Mouse (Mus musculus): ENCODE measurements around the gene Slc9a2. TPM values are rescaled to one million over a fixed set of nuclear protein-coding genes. Genes with fewer than 3 reads are reported as not detected.
"Not testable (repeated sequence)": the region's sequence is repeated elsewhere in the genome, so short reads cannot be mapped to it uniquely, and the experiment has no call there.

The Slc9a2 gene
- polyA plus RNA-seq, 1 experiment from 2014 or later = 0.25 TPM

DNA sequence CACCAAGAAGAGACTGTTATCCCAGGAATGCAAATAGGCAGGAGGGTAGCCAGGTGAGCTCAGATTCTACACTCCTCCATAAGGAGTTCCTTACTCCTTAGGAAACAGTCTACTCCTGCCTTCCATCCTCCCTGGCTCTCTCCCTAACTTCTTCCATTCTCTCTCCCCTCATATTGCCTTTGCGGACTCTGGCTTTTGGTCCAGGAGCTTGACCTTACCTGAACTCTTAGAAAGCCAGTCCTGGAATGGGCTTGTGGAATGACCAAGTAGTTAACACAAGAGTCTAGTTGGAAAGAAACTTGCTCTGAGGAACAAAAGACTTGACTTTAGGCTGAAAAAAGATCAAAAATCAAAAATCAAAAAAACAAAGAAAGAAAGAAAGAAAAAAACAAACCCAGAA lies 48.3 kb downstream of the Slc9a2 start:
- H3K4me1 ChIP-seq = no peaks in the 10 kb centered on the region
- no peak overlapping the region for H3K9ac ChIP-seq
- no peak for ATAC-seq (ENCODE audit: borderline replicate concordance, extremely low read depth, low FRiP score, low TSS enrichment)
- no peaks in the 10 kb centered on the region for H3K36me3 ChIP-seq
- no peak overlapping the region for H3K4me2 ChIP-seq
- 96% methylated on average over 1 of the region's 1 CpGs for WGBS
- H3K27ac ChIP-seq = no peak overlapping the region
- H3K27me3 ChIP-seq = no peaks in the 10 kb centered on the region
- H3K9me3 ChIP-seq = no peaks in the 10 kb centered on the region
- no peak overlapping the region for H3K4me3 ChIP-seq

DNA sequence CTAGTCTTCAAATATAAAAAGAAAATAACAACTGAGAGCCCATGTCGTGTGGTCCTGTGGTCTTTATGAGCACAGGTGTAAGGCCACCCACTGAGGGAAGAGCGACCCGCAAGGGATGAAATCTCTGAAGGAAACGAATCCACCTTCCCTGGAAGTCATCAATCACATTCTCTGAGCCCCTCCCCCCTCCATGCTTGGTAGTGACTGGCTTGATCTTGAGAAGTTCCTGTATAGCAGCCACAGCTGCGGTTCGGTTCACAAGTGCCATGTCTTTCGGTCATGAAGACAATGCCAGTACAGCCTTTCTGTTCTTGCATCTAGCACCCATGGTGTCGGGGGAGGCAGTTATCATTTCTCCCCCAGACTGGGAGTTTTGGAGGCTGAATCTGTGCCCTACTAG lies 57.3 kb downstream of the Slc9a2 start:
- no peak for ATAC-seq (ENCODE audit: borderline replicate concordance, extremely low read depth, low FRiP score, low TSS enrichment)
- H3K9me3 ChIP-seq = no peaks in the 10 kb centered on the region
- no peaks in the 10 kb centered on the region for H3K27me3 ChIP-seq
- 72% methylated on average over 8 of the region's 8 CpGs for WGBS
- no peak overlapping the region for H3K27ac ChIP-seq
- H3K36me3 ChIP-seq = no peaks in the 10 kb centered on the region
- H3K9ac ChIP-seq = no peak overlapping the region
- no peak overlapping the region for H3K4me3 ChIP-seq
- H3K4me1 ChIP-seq = no peaks in the 10 kb centered on the region
- H3K4me2 ChIP-seq = no peak overlapping the region

DNA sequence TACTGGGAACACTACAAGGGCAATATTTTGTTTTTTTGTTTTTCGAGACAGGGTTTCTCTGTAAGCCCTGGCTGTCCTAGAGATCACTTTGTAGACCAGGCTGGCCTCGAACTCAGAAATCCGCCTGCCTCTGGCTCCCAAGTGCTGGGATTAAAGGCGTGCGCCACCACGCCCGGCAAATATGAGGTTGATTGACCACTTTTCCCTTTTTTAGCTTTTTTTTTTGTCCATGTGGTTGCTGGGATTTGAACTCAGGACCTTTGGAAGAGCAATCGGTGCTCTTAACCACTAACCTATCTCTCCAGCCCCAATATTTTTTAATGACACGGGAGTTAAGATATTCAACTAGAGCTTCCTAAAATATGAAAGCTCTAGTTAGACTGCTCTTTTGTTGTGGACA lies 57.9 kb downstream of the Slc9a2 start:
- H3K36me3 ChIP-seq; H3K4me3 ChIP-seq; H3K27me3 ChIP-seq; H3K4me1 ChIP-seq; H3K9me3 ChIP-seq; H3K4me2 ChIP-seq; H3K27ac ChIP-seq; H3K9ac ChIP-seq; ATAC-seq (ENCODE audit: borderline replicate concordance, extremely low read depth, low FRiP score, low TSS enrichment): not testable (repeated sequence)
- WGBS = 88% methylated on average over 9 of the region's 9 CpGs

DNA sequence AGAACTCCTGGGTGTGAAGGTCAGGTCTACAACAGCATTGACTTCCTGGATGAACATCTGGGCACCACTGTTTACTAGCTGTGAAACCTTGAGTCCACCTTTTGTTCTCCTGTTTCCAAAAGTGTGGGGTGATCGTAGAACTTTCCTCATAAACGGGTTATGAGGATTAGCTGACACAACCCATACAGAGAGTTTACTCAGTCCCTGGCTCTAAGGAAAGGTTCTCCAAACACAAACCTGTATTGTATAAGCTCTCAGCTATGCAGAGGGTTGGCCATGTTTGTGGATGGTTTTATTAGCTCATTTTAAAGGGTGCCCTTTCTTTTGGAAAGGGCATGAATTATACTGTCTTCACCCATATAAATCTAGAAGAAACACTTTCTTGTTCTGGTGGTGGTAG lies 60.4 kb downstream of the Slc9a2 start:
- H3K4me3 ChIP-seq = no peak overlapping the region
- WGBS = 58% methylated on average over 2 of the region's 2 CpGs
- no peaks in the 10 kb centered on the region for H3K4me1 ChIP-seq
- H3K36me3 ChIP-seq = no peaks in the 10 kb centered on the region
- no peak overlapping the region for H3K9ac ChIP-seq
- no peaks in the 10 kb centered on the region for H3K9me3 ChIP-seq
- no peak overlapping the region for H3K27ac ChIP-seq
- H3K27me3 ChIP-seq = no peaks in the 10 kb centered on the region
- no peak overlapping the region for H3K4me2 ChIP-seq
- ATAC-seq (ENCODE audit: borderline replicate concordance, extremely low read depth, low FRiP score, low TSS enrichment) = no peak

DNA sequence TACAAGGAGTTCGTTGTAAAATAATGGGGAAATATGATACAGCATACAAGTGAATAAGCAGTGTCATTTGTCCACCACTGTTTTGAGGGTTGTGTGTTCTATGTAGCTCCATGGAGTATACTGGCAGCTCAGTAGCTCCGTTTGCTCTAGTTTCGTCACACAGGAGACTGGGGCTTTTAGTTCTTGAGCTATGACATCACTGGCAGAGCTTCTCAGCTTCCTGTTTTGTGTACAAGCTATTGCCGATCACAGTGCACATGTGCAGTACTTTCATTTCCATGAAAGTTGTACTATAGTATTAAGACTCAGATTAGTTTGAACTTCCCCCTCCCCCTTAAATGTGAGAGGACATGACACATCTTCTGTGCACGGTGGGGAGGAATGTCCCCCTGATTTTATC lies 65.7 kb downstream of the Slc9a2 start:
- no peak for ATAC-seq (ENCODE audit: borderline replicate concordance, extremely low read depth, low FRiP score, low TSS enrichment)
- Histone ChIP-seq H3K4me1 (no peaks in the 10 kb centered on the region), H3K36me3 (no peaks in the 10 kb centered on the region), H3K27me3 (no peaks in the 10 kb centered on the region), H3K4me3 (no peak overlapping the region), H3K9ac (no peak overlapping the region), H3K27ac (no peak overlapping the region), H3K4me2 (no peak overlapping the region), H3K9me3 (no peaks in the 10 kb centered on the region)
- 71% methylated on average over 5 of the region's 5 CpGs for WGBS

DNA sequence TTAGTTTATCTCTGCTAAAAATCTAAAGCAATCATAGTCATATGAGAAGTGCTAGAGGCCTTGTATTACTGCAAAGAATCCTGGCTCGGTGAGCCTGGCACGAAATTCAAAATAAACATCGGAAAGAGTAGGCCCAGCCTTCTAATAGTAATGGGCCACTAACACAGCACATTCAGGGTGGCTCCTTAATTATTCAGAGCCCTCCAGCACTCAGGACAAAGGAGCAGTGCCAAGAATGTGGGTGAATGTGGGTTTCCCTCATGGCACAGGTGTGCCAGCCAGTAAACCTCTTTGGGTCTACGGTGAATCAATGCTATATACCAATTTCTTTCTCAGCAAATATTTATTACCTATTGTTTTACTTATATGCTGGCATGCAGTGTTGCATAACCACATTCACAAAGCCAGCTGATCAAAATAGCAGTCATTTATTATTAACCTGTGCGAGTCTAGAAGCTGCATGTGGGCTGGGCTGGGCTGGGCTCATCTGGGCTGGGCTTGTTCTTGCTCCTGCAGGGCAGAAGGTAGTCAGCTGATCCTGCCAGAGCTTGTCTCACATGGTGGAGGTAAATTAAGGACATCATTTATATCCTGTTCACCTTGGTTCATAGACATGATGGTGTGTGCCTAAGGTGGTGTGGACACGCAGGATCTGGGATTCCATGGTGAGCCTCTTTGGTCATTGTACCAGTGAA lies 79.5 kb downstream of the Slc9a2 start:
- H3K27ac ChIP-seq = no peak overlapping the region
- H3K4me1 ChIP-seq = no peaks in the 10 kb centered on the region
- no peaks in the 10 kb centered on the region for H3K36me3 ChIP-seq
- H3K9ac ChIP-seq = no peak overlapping the region
- no peak overlapping the region for H3K4me2 ChIP-seq
- 69% methylated on average over 6 of the region's 6 CpGs for WGBS
- ATAC-seq (ENCODE audit: borderline replicate concordance, extremely low read depth, low FRiP score, low TSS enrichment) = no peak
- H3K4me3 ChIP-seq = no peak overlapping the region
- no peaks in the 10 kb centered on the region for H3K9me3 ChIP-seq
- no peaks in the 10 kb centered on the region for H3K27me3 ChIP-seq

DNA sequence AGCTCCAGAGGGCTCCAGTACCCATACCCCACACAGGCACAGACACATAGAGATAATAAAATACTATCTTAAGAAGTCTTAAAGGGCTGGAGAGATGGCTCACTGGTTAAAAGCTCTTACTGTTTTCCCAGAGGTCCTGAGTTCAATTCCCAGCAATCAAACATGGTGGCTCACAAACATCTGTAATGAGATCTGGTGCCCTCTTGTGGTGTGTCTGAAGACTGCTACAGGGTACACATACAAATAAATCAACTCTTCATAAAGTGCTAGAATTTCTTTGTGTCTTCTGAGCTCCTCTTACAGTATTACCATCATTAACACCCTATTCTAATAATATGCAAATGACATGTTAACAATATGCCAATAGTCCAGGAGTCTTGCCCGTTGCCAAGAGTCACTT lies 83.7 kb downstream of the Slc9a2 start:
- Histone ChIP-seq H3K27ac (no peak overlapping the region), H3K4me2 (no peak overlapping the region), H3K4me1 (no peaks in the 10 kb centered on the region), H3K27me3 (no peaks in the 10 kb centered on the region), H3K9me3 (no peaks in the 10 kb centered on the region), H3K9ac (no peak overlapping the region), H3K36me3 (no peaks in the 10 kb centered on the region), H3K4me3 (no peak overlapping the region)
- ATAC-seq (ENCODE audit: borderline replicate concordance, extremely low read depth, low FRiP score, low TSS enrichment) = no peak
- 85% methylated on average over 1 of the region's 1 CpGs for WGBS

DNA sequence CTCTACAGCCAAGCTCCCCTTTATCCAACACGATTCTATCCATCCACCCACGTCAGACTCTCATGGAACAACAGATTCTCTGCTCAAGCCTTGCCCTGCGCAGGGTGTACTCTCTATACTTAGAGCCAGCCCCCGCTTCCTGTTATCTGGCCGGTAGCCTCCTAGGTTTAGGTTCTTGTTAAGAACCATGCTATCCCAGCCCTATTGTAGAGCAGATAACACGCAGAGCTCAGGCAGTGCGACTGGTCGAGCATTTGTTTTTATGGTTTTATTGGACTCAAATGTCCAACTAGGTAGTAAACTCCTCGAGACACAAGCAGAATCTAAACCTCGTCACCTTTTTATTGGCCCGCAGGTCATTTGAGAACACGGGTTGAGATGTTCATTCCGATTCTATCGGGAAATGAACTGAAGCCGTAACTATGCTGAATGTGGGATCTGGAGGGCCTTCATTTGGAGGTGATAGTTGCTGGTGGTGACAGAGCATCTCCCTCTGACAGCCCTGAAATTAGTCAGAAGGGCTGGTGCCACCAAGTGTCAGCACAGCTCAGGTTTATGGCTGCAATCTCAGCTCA lies 84.4 kb downstream of the Slc9a2 start:
- Histone ChIP-seq H3K4me2 (no peak overlapping the region), H3K4me1 (no peaks in the 10 kb centered on the region), H3K36me3 (no peaks in the 10 kb centered on the region), H3K27me3 (no peaks in the 10 kb centered on the region), H3K9ac (no peak overlapping the region), H3K4me3 (no peak overlapping the region), H3K27ac (no peak overlapping the region), H3K9me3 (no peaks in the 10 kb centered on the region)
- WGBS = 83% methylated on average over 15 of the region's 15 CpGs
- no peak for ATAC-seq (ENCODE audit: borderline replicate concordance, extremely low read depth, low FRiP score, low TSS enrichment)

DNA sequence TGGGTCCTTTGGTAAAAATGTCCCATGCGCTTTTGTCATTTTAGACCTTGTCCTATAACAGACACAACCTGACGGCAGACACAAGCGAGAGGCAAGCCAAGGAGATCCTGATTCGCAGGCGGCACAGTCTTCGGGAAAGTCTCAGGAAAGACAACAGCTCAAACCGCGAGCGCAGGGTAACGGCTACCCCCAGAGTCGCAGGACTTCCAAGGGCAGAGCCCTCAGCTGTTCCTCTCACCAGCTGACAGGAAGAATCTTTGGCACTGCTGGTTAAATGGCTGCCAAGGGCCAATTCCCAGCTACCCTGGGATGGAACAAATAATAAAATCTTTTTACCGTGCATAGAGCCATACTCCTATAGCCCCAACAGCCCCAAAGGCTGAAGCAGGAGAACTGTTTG lies 85.1 kb downstream of the Slc9a2 start:
- Histone ChIP-seq H3K9me3 (no peaks in the 10 kb centered on the region), H3K4me3 (no peak overlapping the region), H3K9ac (no peak overlapping the region), H3K27me3 (no peaks in the 10 kb centered on the region), H3K27ac (no peak overlapping the region), H3K4me1 (no peaks in the 10 kb centered on the region), H3K36me3 (no peaks in the 10 kb centered on the region), H3K4me2 (no peak overlapping the region)
- no peak for ATAC-seq (ENCODE audit: borderline replicate concordance, extremely low read depth, low FRiP score, low TSS enrichment)
- 86% methylated on average over 12 of the region's 12 CpGs for WGBS

DNA sequence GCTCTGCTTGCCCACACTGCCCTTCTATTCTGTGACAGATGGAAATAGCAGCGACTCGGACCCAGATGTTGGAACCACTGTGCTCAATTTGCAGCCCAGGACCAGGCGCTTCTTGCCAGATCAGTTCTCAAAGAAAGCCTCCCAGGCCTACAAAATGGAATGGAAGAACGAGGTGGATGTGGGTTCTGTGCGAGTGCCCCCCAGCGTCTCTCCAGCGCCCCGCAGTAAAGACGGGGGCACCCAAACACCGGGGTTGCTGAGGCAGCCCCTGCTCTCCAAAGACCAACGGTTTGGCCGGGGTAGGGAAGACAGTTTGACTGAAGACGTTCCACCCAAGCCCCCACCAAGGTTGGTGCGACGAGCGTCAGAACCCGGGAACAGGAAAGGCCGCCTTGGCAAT lies 87.2 kb downstream of the Slc9a2 start:
- Histone ChIP-seq H3K27me3 (no peaks in the 10 kb centered on the region), H3K4me2 (no peak overlapping the region), H3K9me3 (no peaks in the 10 kb centered on the region), H3K27ac (no peak overlapping the region), H3K9ac (no peak overlapping the region), H3K36me3 (no peaks in the 10 kb centered on the region), H3K4me3 (no peak overlapping the region), H3K4me1 (no peaks in the 10 kb centered on the region)
- ATAC-seq (ENCODE audit: borderline replicate concordance, extremely low read depth, low FRiP score, low TSS enrichment) = no peak
- WGBS = 82% methylated on average over 18 of the region's 18 CpGs

DNA sequence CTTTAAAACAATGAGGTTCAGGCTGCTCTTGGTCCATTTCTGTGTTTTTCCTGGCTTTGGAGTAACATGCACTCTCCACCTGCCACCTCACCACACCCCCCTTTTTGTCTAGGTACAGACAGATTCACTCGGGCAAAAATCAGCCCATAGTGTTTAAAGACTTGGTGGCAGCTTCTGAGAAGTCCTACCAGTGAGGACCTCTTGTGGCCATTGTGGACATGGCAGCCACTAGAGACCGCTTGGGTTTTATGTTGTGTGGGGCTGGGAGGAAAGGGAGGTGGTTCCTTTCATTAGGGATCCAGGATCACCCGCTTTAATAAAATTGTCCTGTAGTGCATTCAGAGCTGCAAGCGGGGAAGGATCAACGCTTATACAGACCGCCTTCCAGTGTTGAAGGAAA lies 88.2 kb downstream of the Slc9a2 start:
- 34% methylated on average over 6 of the region's 6 CpGs for WGBS
- Histone ChIP-seq H3K27me3 (no peaks in the 10 kb centered on the region), H3K9me3 (no peaks in the 10 kb centered on the region), H3K9ac (no peak overlapping the region), H3K4me2 (no peak overlapping the region), H3K36me3 (no peaks in the 10 kb centered on the region), H3K4me3 (no peak overlapping the region), H3K27ac (no peak overlapping the region), H3K4me1 (no peaks in the 10 kb centered on the region)
- ATAC-seq (ENCODE audit: borderline replicate concordance, extremely low read depth, low FRiP score, low TSS enrichment) = no peak

DNA sequence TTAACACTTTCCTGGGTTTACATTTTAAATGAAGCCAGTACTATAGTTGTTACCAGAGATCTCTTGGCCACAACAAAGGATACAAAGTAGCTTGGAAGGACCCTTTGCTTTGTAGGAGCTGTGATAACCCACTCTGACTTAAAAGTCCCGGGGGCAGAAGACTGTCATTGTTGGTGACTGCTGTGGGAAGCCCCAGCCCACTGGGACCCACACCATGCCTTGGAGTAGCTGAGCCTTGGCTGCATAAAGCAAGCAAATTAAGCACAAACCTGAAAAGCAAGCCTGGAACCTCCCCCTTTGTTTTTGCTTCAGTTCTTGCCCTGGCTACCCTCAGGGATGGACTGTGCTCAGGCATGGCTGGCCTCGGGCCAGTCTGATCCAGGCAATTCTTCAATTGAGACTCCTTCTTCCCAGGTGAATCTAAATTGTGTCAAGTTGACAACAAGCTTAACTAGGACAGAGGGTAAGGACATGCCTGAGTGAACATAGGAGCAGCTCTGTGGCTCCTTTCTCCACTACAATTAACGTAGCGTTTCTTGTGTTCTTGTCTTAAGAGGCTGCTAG lies 89.0 kb downstream of the Slc9a2 start:
- Histone ChIP-seq H3K27me3 (no peaks in the 10 kb centered on the region), H3K27ac (no peak overlapping the region), H3K4me1 (no peaks in the 10 kb centered on the region), H3K9me3 (no peaks in the 10 kb centered on the region), H3K9ac (no peak overlapping the region), H3K4me2 (no peak overlapping the region), H3K36me3 (no peaks in the 10 kb centered on the region), H3K4me3 (no peak overlapping the region)
- no peak for ATAC-seq (ENCODE audit: borderline replicate concordance, extremely low read depth, low FRiP score, low TSS enrichment)
- 76% methylated on average over 4 of the region's 4 CpGs for WGBS
